Mouse (Mus musculus) heart, embryonic 10.5 days (tissue): ENCODE results near the gene Trak2. TPM values are rescaled to one million over a fixed set of nuclear protein-coding genes. Genes with fewer than 3 reads are reported as not detected.
"Not testable (repeated sequence)": the region's sequence is repeated elsewhere in the genome, so short reads cannot be mapped to it uniquely, and the experiment has no call there.

ENCODE experiments used
- DNase-seq: peaks from one replicate; pipeline ENCODE4 v3.0.0-alpha.2; 2017; ENCODE audit warnings: low spot score
- H3K27ac ChIP-seq: fragments of 300-500 bp; sonication (generic); 2 replicates; pipeline ENCODE4 v1.5.1; 2016; ENCODE audit warnings: mild to moderate bottlenecking
- H3K27me3 ChIP-seq: fragments of 300-500 bp; sonication (generic); 2 replicates; pipeline ENCODE4 v1.6.1; 2016; ENCODE audit warnings: mild to moderate bottlenecking; ENCODE audit not compliant: poor library complexity, insufficient read depth, severe bottlenecking
- H3K36me3 ChIP-seq: fragments of 300-500 bp; sonication (generic); 2 replicates; pipeline ENCODE4 v1.6.1; 2016; ENCODE audit warnings: mild to moderate bottlenecking, moderate library complexity
- H3K4me1 ChIP-seq: fragments of 300-500 bp; sonication (generic); 2 replicates; pipeline ENCODE4 v1.6.1; 2016; ENCODE audit warnings: mild to moderate bottlenecking
- H3K4me3 ChIP-seq: fragments of 300-500 bp; sonication (generic); 2 replicates; pipeline ENCODE4 v1.5.1; 2016; ENCODE audit warnings: mild to moderate bottlenecking, moderate library complexity
- H3K9me3 ChIP-seq: fragments of 300-500 bp; sonication (generic); 2 replicates; pipeline ENCODE4 v1.6.1; 2016; ENCODE audit warnings: mild to moderate bottlenecking, moderate library complexity
- WGBS: fragments of 180-500 bp; shearing (Covaris S2); methylation state at CpG from one replicate; pipeline ENCODE4 v1.1.7; 2016; 5-methylcytosine and 5-hydroxymethylcytosine counted together
- polyA plus RNA-seq: library from polyadenylated mRNA; unstranded; fragments of >200 nt; fragmentation: Nextera tagmentation; extraction: Ambion mirVana; gene quantifications from 2 replicates; pipeline ENCODE4 v1.2.1, GENCODE M21; 2016

Trak2 gene
- polyA plus RNA-seq, 1 experiment from 2014 or later, result 19.6 TPM

GRCm38 (mm10) chr1:58962418-58962817 is 10.8 kb downstream of the Trak2 start:
- 57% methylated on average over 5 of the region's 5 CpGs for WGBS
- peaks cover 56% of the 10 kb centered on the region for H3K4me1 ChIP-seq
- H3K9me3 ChIP-seq, result no peaks in the 10 kb centered on the region
- no peaks in the 10 kb centered on the region for H3K36me3 ChIP-seq
- no peaks in the 10 kb centered on the region for H3K27me3 ChIP-seq
- peak overlapping the region; percentile 72; the same call in 1 of the 2 replicates for H3K27ac ChIP-seq
- H3K4me3 ChIP-seq, result no peak overlapping the region
- no peak for DNase-seq

GRCm38 (mm10) chr1:58961152-58961893 is 11.9 kb downstream of the Trak2 start:
- peaks cover 56% of the 10 kb centered on the region for H3K4me1 ChIP-seq
- DNase-seq, result no peak
- 60% methylated on average over 12 of the region's 12 CpGs for WGBS

GRCm38 (mm10) chr1:58959682-58960081 is 13.5 kb downstream of the Trak2 start:
- peaks cover 70% of the 10 kb centered on the region for H3K4me1 ChIP-seq
- no peak for DNase-seq
- 84% methylated on average over 2 of the region's 2 CpGs for WGBS
- no peaks in the 10 kb centered on the region for H3K27me3 ChIP-seq
- H3K27ac ChIP-seq, result no peak overlapping the region; the same call in 1 of the 2 replicates
- H3K36me3 ChIP-seq, result no peaks in the 10 kb centered on the region
- no peaks in the 10 kb centered on the region for H3K9me3 ChIP-seq
- H3K4me3 ChIP-seq, result no peak overlapping the region

More at GRCm38 (mm10) chr1:58961152-58961893, 11.9 kb downstream of the Trak2 start:
- H3K27me3 ChIP-seq, result no peaks in the 10 kb centered on the region
- H3K9me3 ChIP-seq, result no peaks in the 10 kb centered on the region
- H3K4me3 ChIP-seq, result no peak overlapping the region
- peak overlapping the region; percentile 72; the same call in 1 of the 2 replicates for H3K27ac ChIP-seq
- H3K36me3 ChIP-seq, result no peaks in the 10 kb centered on the region

GRCm38 (mm10) chr1:58958789-58959526 is 14.3 kb downstream of the Trak2 start:
- not testable (repeated sequence) for H3K4me3 ChIP-seq, H3K9me3 ChIP-seq, DNase-seq, H3K36me3 ChIP-seq, H3K27me3 ChIP-seq
- H3K4me1 ChIP-seq, result peaks cover 78% of the 10 kb centered on the region
- H3K27ac ChIP-seq, result peak overlapping the region; percentile 67; the same call in 1 of the 2 replicates
- WGBS, result 84% methylated on average over 16 of the region's 16 CpGs

- H3K9me3 ChIP-seq, result no peaks in the 10 kb centered on the region
- no peak overlapping the region for H3K4me3 ChIP-seq
- WGBS, result 40% methylated on average over 2 of the region's 2 CpGs
- no peaks in the 10 kb centered on the region for H3K36me3 ChIP-seq
- H3K27me3 ChIP-seq, result no peaks in the 10 kb centered on the region
- H3K27ac ChIP-seq, result peak overlapping the region; percentile 67; the same call in 1 of the 2 replicates
- peak; percentile 67 for DNase-seq
- peaks cover 86% of the 10 kb centered on the region for H3K4me1 ChIP-seq
Measured at GRCm38 (mm10) chr1:58957931-58958330, 15.3 kb downstream of the Trak2 start.

GRCm38 (mm10) chr1:58956229-58956628 is 17.0 kb downstream of the Trak2 start:
- H3K27ac ChIP-seq, result no peak overlapping the region
- H3K9me3 ChIP-seq, result no peaks in the 10 kb centered on the region
- H3K27me3 ChIP-seq, result no peaks in the 10 kb centered on the region
- peak; percentile 74 for DNase-seq
- H3K36me3 ChIP-seq, result no peaks in the 10 kb centered on the region
- H3K4me1 ChIP-seq, result peaks cover 86% of the 10 kb centered on the region
- 78% methylated on average over 9 of the region's 9 CpGs for WGBS
- no peak overlapping the region for H3K4me3 ChIP-seq

GRCm38 (mm10) chr1:58955716-58956115 is 17.5 kb downstream of the Trak2 start:
- 70% methylated on average over 3 of the region's 3 CpGs for WGBS
- H3K9me3 ChIP-seq, result no peaks in the 10 kb centered on the region
- no peak overlapping the region for H3K4me3 ChIP-seq
- DNase-seq, result peak; percentile 58
- H3K36me3 ChIP-seq, result no peaks in the 10 kb centered on the region
- H3K27ac ChIP-seq, result no peak overlapping the region; the same call in 1 of the 2 replicates
- no peaks in the 10 kb centered on the region for H3K27me3 ChIP-seq
- peaks cover 86% of the 10 kb centered on the region for H3K4me1 ChIP-seq

GRCm38 (mm10) chr1:58954578-58955410 is 18.4 kb downstream of the Trak2 start:
- H3K27ac ChIP-seq, result peak overlapping the region; percentile 72; the same call in 1 of the 2 replicates
- H3K4me1 ChIP-seq, result peaks cover 90% of the 10 kb centered on the region
- H3K27me3 ChIP-seq, result no peaks in the 10 kb centered on the region
- DNase-seq, result peak; percentile 56
- 75% methylated on average over 8 of the region's 8 CpGs for WGBS
- no peaks in the 10 kb centered on the region for H3K36me3 ChIP-seq
- H3K9me3 ChIP-seq, result no peaks in the 10 kb centered on the region
- no peak overlapping the region for H3K4me3 ChIP-seq

- DNase-seq, result peak; percentile 83
- H3K4me1 ChIP-seq, result peaks cover 87% of the 10 kb centered on the region
- no peaks in the 10 kb centered on the region for H3K36me3 ChIP-seq
- H3K27ac ChIP-seq, result peak overlapping the region; percentile 72; the same call in 1 of the 2 replicates
- H3K4me3 ChIP-seq, result no peak overlapping the region
- WGBS, result 64% methylated on average over 9 of the region's 9 CpGs
- H3K27me3 ChIP-seq, result no peaks in the 10 kb centered on the region
- H3K9me3 ChIP-seq, result no peaks in the 10 kb centered on the region
Measured at GRCm38 (mm10) chr1:58953686-58954434, 19.4 kb downstream of the Trak2 start.

GRCm38 (mm10) chr1:58952997-58953396 is 20.2 kb downstream of the Trak2 start:
- no peak overlapping the region for H3K4me3 ChIP-seq
- no peaks in the 10 kb centered on the region for H3K9me3 ChIP-seq
- 47% methylated on average over 4 of the region's 4 CpGs for WGBS
- peaks cover 78% of the 10 kb centered on the region for H3K4me1 ChIP-seq
- peak; percentile 31 for DNase-seq
- H3K36me3 ChIP-seq, result no peaks in the 10 kb centered on the region
- H3K27ac ChIP-seq, result peak overlapping the region; percentile 83
- H3K27me3 ChIP-seq, result no peaks in the 10 kb centered on the region

- H3K27ac ChIP-seq, result peak overlapping the region; percentile 83
- no peak overlapping the region for H3K4me3 ChIP-seq
- 91% methylated on average over 5 of the region's 5 CpGs for WGBS
- H3K27me3 ChIP-seq, result no peaks in the 10 kb centered on the region
- DNase-seq, result peak; percentile 73
- H3K4me1 ChIP-seq, result peaks cover 74% of the 10 kb centered on the region
- no peaks in the 10 kb centered on the region for H3K36me3 ChIP-seq
- H3K9me3 ChIP-seq, result no peaks in the 10 kb centered on the region
Measured at GRCm38 (mm10) chr1:58952526-58952925, 20.7 kb downstream of the Trak2 start.

GRCm38 (mm10) chr1:58951841-58952240 is 21.4 kb downstream of the Trak2 start:
- Histone ChIP-seq H3K4me1 (peaks cover 68% of the 10 kb centered on the region), H3K4me3 (no peak overlapping the region), H3K9me3 (no peaks in the 10 kb centered on the region), H3K27me3 (no peaks in the 10 kb centered on the region), H3K36me3 (no peaks in the 10 kb centered on the region), H3K27ac (peak overlapping the region; percentile 83)
- WGBS, result 62% methylated on average over 4 of the region's 4 CpGs
- peak; percentile 71 for DNase-seq
